Mouse (Mus musculus): ENCODE data around the gene Smim23.

Gene Smim23

GRCm38 (mm10) chr11:32824505-32824904, at the start of gene Smim23:
TSS of gene Smim23 (minus strand) at chr11:32824605.
- DNase-seq: no peak

- no peak for DNase-seq
These were observed 44.4 kb upstream of the Smim23 start for GRCm38 (mm10) chr11:32868619-32869383.

GRCm38 (mm10) chr11:32864615-32865014, 40.2 kb upstream of the Smim23 start:
- DNase-seq: no peak

GRCm38 (mm10) chr11:32857418-32857879, 33.0 kb upstream of the Smim23 start:
- DNase-seq: peak; percentile 35

GRCm38 (mm10) chr11:32846682-32847222, 22.3 kb upstream of the Smim23 start:
- no peak for DNase-seq

GRCm38 (mm10) chr11:32841169-32841568, 16.8 kb upstream of the Smim23 start:
- DNase-seq: no peak

GRCm38 (mm10) chr11:32840256-32840655, 15.9 kb upstream of the Smim23 start:
- DNase-seq: no peak

GRCm38 (mm10) chr11:32835022-32835421, 10.6 kb upstream of the Smim23 start:
- DNase-seq: no peak

- DNase-seq: no peak
These were observed 10.0 kb upstream of the Smim23 start for GRCm38 (mm10) chr11:32834367-32834918.

- DNase-seq: no peak
These were observed 6.8 kb downstream of the Smim23 start for GRCm38 (mm10) chr11:32817566-32817965.

GRCm38 (mm10) chr11:32814286-32814685, 10.1 kb downstream of the Smim23 start:
- DNase-seq: no peak

- DNase-seq: no peak
These were observed 15.3 kb downstream of the Smim23 start for GRCm38 (mm10) chr11:32809091-32809490.

GRCm38 (mm10) chr11:32805958-32806357, 18.4 kb downstream of the Smim23 start:
- DNase-seq: peak; percentile 68

- DNase-seq: peak; percentile 54
These were observed 20.7 kb downstream of the Smim23 start for GRCm38 (mm10) chr11:32803658-32804057.

GRCm38 (mm10) chr11:32801715-32802114, 22.7 kb downstream of the Smim23 start:
- no peak for DNase-seq

- peak; percentile 18 for DNase-seq
These were observed 23.5 kb downstream of the Smim23 start for GRCm38 (mm10) chr11:32800929-32801375.

GRCm38 (mm10) chr11:32798445-32798844, 26.0 kb downstream of the Smim23 start:
- DNase-seq: peak; percentile 51

- DNase-seq: no peak
These were observed 29.5 kb downstream of the Smim23 start for GRCm38 (mm10) chr11:32794759-32795445.

GRCm38 (mm10) chr11:32786201-32786600, 38.2 kb downstream of the Smim23 start:
- DNase-seq: no peak

- no peak for DNase-seq
These were observed 38.7 kb downstream of the Smim23 start for GRCm38 (mm10) chr11:32785591-32786147.

- peak; percentile 36 for DNase-seq
These were observed 41.7 kb downstream of the Smim23 start for GRCm38 (mm10) chr11:32782724-32783123.

GRCm38 (mm10) chr11:32781633-32782404, 42.6 kb downstream of the Smim23 start:
- no peak for DNase-seq

All from kidney, postnatal 10 days (tissue).